Mouse (Mus musculus) hindbrain, embryonic 13.5 days (tissue): ENCODE results near the gene Hfm1. TPM values are rescaled to one million over a fixed set of nuclear protein-coding genes. Genes with fewer than 3 reads are reported as not detected.

Source experiments
- ATAC-seq: fragments of 200-750 bp; cut with Nextera tagmentation; 2 replicates; pipeline ENCODE4 v1.8.0; 2017; ENCODE audit warnings: moderate TSS enrichment; ENCODE audit not compliant: low FRiP score
- H3K27ac ChIP-seq: fragments of 300-500 bp; sonication (generic); 2 replicates; pipeline ENCODE4 v1.5.1; 2015; ENCODE audit warnings: inconsistent platforms, mild to moderate bottlenecking, moderate library complexity
- H3K27me3 ChIP-seq: fragments of 300-500 bp; sonication (generic); 2 replicates; pipeline ENCODE4 v1.6.1; 2015; ENCODE audit warnings: mild to moderate bottlenecking, inconsistent platforms
- H3K36me3 ChIP-seq: fragments of 300-500 bp; sonication (generic); 2 replicates; pipeline ENCODE4 v1.6.1; 2015; ENCODE audit warnings: mild to moderate bottlenecking, inconsistent platforms
- H3K4me1 ChIP-seq: fragments of 300-500 bp; sonication (generic); replicated peaks from 2 replicates; pipeline ENCODE4 v1.6.1; 2015; ENCODE audit warnings: inconsistent platforms
- H3K4me2 ChIP-seq: fragments of 300-500 bp; sonication (generic); 2 replicates; pipeline ENCODE4 v1.6.1; 2015; ENCODE audit warnings: inconsistent platforms, mild to moderate bottlenecking, moderate library complexity
- H3K4me3 ChIP-seq: fragments of 300-500 bp; sonication (generic); 2 replicates; pipeline ENCODE4 v1.5.1; 2015; ENCODE audit warnings: mild to moderate bottlenecking, inconsistent platforms
- H3K9ac ChIP-seq: fragments of 300-500 bp; sonication (generic); 2 replicates; pipeline ENCODE4 v1.6.1; 2015; ENCODE audit warnings: mild to moderate bottlenecking, inconsistent platforms
- H3K9me3 ChIP-seq: fragments of 300-500 bp; sonication (generic); 2 replicates; pipeline ENCODE4 v1.6.1; 2016; ENCODE audit warnings: inconsistent platforms
- WGBS: fragments of 180-500 bp; shearing (Covaris S2); methylation state at CpG from one replicate; pipeline ENCODE4 v1.1.7; 2015; 5-methylcytosine and 5-hydroxymethylcytosine counted together
- polyA plus RNA-seq: library from polyadenylated mRNA; unstranded; fragments of >200 nt; fragmentation: Nextera tagmentation; extraction: Ambion mirVana; gene quantifications from 2 replicates; pipeline ENCODE4 v1.2.1, GENCODE M21; 2015

Hfm1 gene
- polyA plus RNA-seq, 1 experiment from 2014 or later: 5.9 TPM

DNA sequence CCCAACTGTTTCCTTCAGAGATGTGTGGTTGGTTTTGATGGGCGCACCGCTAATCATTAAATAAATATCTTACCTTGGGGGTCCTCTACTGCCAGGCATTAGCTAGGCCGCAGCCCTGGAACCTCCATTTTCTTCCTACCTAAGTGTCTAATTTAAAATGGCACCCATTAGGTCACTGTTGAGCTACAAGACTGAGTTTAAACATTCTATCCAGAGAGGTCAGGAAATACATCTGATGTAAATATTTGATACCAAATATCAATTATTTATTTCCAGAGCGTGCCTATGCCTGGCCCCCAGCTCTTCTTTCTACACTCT, 207 bp upstream of the Hfm1 start:
- H3K9me3 ChIP-seq: no peaks in the 10 kb centered on the region
- peaks cover 3% of the 10 kb centered on the region for H3K4me1 ChIP-seq
- no peak for ATAC-seq
- H3K4me3 ChIP-seq: peak overlapping the region; percentile 54
- peak overlapping the region; percentile 91 for H3K27ac ChIP-seq
- peak overlapping the region; percentile 79 for H3K9ac ChIP-seq
- WGBS: 28% methylated on average over 4 of the region's 4 CpGs
- H3K27me3 ChIP-seq: no peaks in the 10 kb centered on the region
- peaks cover 4% of the 10 kb centered on the region for H3K36me3 ChIP-seq
- peak overlapping the region; percentile 57 for H3K4me2 ChIP-seq

- ATAC-seq: no peak
Observed at GRCm38 (mm10) chr5:106919315-106919714, 6.8 kb downstream of the Hfm1 start.

DNA sequence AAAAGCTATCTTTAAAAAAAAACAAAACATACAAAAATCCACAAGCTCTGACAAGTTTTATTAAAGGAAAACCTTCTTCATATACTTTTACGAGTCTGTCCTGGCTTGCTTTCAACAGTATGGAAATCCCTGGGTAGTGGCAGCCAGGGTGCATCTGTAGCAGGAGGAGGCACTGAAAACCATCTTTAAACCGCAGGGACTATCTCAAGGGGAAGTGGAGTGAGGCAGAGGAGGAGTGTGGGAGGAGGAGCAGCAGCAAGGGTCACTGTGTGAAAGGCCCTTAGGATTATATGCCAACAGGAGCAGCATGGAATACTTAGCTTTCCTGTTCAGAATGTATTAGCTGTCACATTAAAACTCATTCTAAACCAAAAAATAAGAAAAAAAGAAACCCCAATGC, 29.2 kb downstream of the Hfm1 start:
- Histone ChIP-seq H3K36me3 (no peaks in the 10 kb centered on the region), H3K9me3 (no peaks in the 10 kb centered on the region), H3K4me3 (no peak overlapping the region), H3K4me2 (no peak overlapping the region), H3K9ac (no peak overlapping the region), H3K4me1 (no peaks in the 10 kb centered on the region), H3K27ac (no peak overlapping the region), H3K27me3 (no peaks in the 10 kb centered on the region)
- 68% methylated on average over 2 of the region's 2 CpGs for WGBS
- ATAC-seq: no peak

More at GRCm38 (mm10) chr5:106919315-106919714, 6.8 kb downstream of the Hfm1 start:
- no peak overlapping the region for H3K4me3 ChIP-seq
- H3K27ac ChIP-seq: no peak overlapping the region
- H3K27me3 ChIP-seq: no peaks in the 10 kb centered on the region
- H3K9ac ChIP-seq: no peak overlapping the region
- H3K36me3 ChIP-seq: peaks cover 8% of the 10 kb centered on the region
- H3K4me1 ChIP-seq: no peaks in the 10 kb centered on the region
- H3K9me3 ChIP-seq: no peaks in the 10 kb centered on the region
- no peak overlapping the region for H3K4me2 ChIP-seq

DNA sequence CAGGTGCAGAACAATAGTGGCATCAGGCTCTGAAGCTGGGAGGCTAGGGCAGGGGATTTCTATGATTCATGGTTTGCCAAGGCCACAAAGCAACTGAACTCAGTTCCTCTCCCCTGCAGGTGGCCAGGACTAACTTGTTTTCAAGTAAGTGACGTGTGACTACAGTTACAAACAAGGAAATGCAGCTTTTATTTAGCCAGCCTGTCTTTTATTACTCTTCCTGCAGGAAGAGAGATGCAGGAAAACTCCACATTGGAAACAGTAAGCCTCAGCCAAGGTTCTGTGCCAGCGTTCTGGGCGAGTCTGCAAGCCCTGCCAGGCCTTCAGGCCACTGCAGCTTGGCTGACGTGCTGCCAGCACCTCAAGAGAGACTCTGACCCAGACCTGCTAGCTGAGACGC, 34.3 kb downstream of the Hfm1 start:
- Histone ChIP-seq H3K27me3 (no peaks in the 10 kb centered on the region), H3K4me2 (no peak overlapping the region), H3K4me3 (no peak overlapping the region), H3K4me1 (no peaks in the 10 kb centered on the region), H3K36me3 (no peaks in the 10 kb centered on the region), H3K27ac (no peak overlapping the region), H3K9ac (no peak overlapping the region), H3K9me3 (no peaks in the 10 kb centered on the region)
- WGBS: 24% methylated on average over 5 of the region's 5 CpGs
- ATAC-seq: no peak

- Histone ChIP-seq H3K36me3 (no peaks in the 10 kb centered on the region), H3K4me1 (no peaks in the 10 kb centered on the region), H3K9ac (no peak overlapping the region), H3K9me3 (no peaks in the 10 kb centered on the region), H3K4me3 (no peak overlapping the region), H3K27me3 (no peaks in the 10 kb centered on the region), H3K27ac (no peak overlapping the region), H3K4me2 (no peak overlapping the region)
- no peak for ATAC-seq
- WGBS: 72% methylated on average over 1 of the region's 1 CpGs
Observed at GRCm38 (mm10) chr5:106887303-106888071, 38.6 kb downstream of the Hfm1 start.

DNA sequence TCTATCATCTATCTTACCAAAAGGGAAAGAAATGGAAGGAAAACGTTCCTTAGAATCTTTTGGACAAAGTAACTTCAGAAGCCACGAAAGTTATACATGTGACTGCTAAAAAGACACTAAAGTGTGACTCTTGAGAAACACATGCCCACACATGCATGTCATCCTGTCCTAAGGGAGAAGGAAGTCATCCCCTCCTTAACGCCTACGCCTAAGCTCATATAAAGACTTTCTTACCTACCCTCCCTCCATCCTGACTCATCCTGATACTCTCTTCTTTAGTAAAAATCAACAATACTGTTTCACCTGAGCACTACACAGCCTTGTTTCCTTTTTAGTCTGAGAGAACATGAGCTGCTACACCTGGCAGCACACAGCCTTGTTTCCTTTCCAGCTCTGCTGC, 40.6 kb downstream of the Hfm1 start:
- ATAC-seq: no peak
- Histone ChIP-seq H3K36me3 (no peaks in the 10 kb centered on the region), H3K4me1 (no peaks in the 10 kb centered on the region), H3K9ac (no peak overlapping the region), H3K4me3 (no peak overlapping the region), H3K9me3 (no peaks in the 10 kb centered on the region), H3K27me3 (no peaks in the 10 kb centered on the region), H3K4me2 (no peak overlapping the region), H3K27ac (no peak overlapping the region)
- WGBS: 96% methylated on average over 4 of the region's 4 CpGs

GRCm38 (mm10) chr5:106876438-106876837, 49.7 kb downstream of the Hfm1 start:
- H3K9ac ChIP-seq: no peak overlapping the region
- WGBS: 79% methylated on average over 1 of the region's 1 CpGs
- no peaks in the 10 kb centered on the region for H3K4me1 ChIP-seq
- no peaks in the 10 kb centered on the region for H3K27me3 ChIP-seq
- no peaks in the 10 kb centered on the region for H3K36me3 ChIP-seq
- H3K4me3 ChIP-seq: no peak overlapping the region
- H3K27ac ChIP-seq: no peak overlapping the region
- H3K9me3 ChIP-seq: no peaks in the 10 kb centered on the region
- H3K4me2 ChIP-seq: no peak overlapping the region
- ATAC-seq: no peak

DNA sequence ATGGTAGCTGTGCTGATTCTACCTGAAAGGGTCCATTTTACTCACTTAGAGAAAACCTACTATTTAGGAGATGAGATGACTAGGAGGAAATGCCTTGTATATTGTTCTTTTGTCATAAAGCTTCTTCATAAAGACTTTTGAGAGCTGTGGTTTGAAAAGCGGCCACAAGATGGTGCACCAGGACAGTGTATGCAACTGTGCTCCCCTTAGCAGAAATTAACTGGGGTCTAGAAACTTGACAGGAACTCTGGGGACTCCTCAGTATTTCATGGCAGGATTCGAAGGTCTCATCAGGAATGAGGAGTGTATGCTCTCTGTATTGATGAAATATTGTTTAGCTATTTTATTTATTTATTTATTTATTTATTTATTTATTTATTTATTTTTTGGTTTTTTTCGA, 65.7 kb downstream of the Hfm1 start:
- Histone ChIP-seq H3K4me1 (no peaks in the 10 kb centered on the region), H3K9ac (no peak overlapping the region), H3K36me3 (peaks cover 8% of the 10 kb centered on the region), H3K4me2 (no peak overlapping the region), H3K9me3 (no peaks in the 10 kb centered on the region), H3K4me3 (no peak overlapping the region), H3K27ac (no peak overlapping the region), H3K27me3 (no peaks in the 10 kb centered on the region)
- WGBS: 39% methylated on average over 3 of the region's 3 CpGs
- no peak for ATAC-seq

- no peaks in the 10 kb centered on the region for H3K4me1 ChIP-seq
- no peak overlapping the region for H3K4me3 ChIP-seq
- 91% methylated on average over 3 of the region's 3 CpGs for WGBS
- no peak overlapping the region for H3K9ac ChIP-seq
- peaks cover 12% of the 10 kb centered on the region for H3K36me3 ChIP-seq
- H3K27ac ChIP-seq: no peak overlapping the region
- ATAC-seq: no peak
- no peak overlapping the region for H3K4me2 ChIP-seq
- no peaks in the 10 kb centered on the region for H3K27me3 ChIP-seq
- no peaks in the 10 kb centered on the region for H3K9me3 ChIP-seq
Observed at GRCm38 (mm10) chr5:106853284-106853683, 72.8 kb downstream of the Hfm1 start.

DNA sequence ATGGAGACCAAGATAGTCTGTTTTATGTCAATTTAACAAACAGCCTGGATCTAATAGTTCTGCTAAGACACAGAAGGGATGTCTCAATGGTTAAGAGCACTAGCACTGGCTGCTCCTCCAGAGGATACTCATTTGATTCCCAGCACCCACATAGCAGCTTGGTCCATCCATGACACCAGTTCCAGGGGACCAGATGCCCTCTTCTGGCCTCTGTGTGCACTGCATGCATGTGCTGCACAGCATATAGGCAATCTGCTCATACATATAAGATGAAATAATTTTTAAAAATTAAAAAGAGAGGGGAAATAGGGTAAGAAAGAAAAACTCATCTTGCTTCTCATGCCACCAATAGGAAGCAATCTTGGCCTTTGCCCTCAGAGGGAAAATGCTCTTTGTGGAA, 79.1 kb downstream of the Hfm1 start:
- no peaks in the 10 kb centered on the region for H3K27me3 ChIP-seq
- no peaks in the 10 kb centered on the region for H3K9me3 ChIP-seq
- no peaks in the 10 kb centered on the region for H3K4me1 ChIP-seq
- H3K4me2 ChIP-seq: no peak overlapping the region
- H3K27ac ChIP-seq: no peak overlapping the region
- no peak overlapping the region for H3K9ac ChIP-seq
- 0 out of 2 replicates have a peak, but pooled peaks cover 2% of the 10 kb centered on the region for H3K36me3 ChIP-seq
- no peak for ATAC-seq
- H3K4me3 ChIP-seq: no peak overlapping the region

DNA sequence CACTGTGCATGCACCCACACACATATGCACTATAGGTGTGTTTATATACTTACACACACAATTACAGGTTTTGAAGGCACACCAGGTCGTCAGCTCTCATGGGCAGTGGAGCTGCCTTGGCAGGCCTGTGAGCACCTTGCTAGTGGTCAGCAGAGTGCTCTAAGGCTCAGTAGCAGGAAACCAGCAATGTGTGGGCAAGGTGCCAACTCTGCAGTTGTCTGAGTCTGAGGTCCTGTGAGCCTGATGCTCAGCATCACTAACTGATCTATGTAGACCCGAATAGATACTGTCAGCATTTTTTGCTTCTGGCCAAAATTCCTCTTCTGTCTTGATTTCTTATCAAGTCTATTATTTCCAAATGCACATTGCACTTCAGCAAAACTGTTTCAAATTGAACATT, 82.2 kb downstream of the Hfm1 start:
- Histone ChIP-seq H3K4me1 (no peaks in the 10 kb centered on the region), H3K4me2 (no peak overlapping the region), H3K27ac (no peak overlapping the region), H3K4me3 (no peak overlapping the region), H3K27me3 (no peaks in the 10 kb centered on the region), H3K36me3 (0 out of 2 replicates have a peak, but pooled peaks cover 2% of the 10 kb centered on the region), H3K9me3 (no peaks in the 10 kb centered on the region), H3K9ac (no peak overlapping the region)
- ATAC-seq: no peak
- WGBS: 84% methylated on average over 2 of the region's 2 CpGs

- Histone ChIP-seq H3K9ac (no peak overlapping the region), H3K27me3 (no peaks in the 10 kb centered on the region), H3K4me2 (no peak overlapping the region), H3K36me3 (no peaks in the 10 kb centered on the region), H3K4me1 (peaks cover 3% of the 10 kb centered on the region), H3K9me3 (no peaks in the 10 kb centered on the region), H3K4me3 (no peak overlapping the region), H3K27ac (no peak overlapping the region)
- 21% methylated on average over 7 of the region's 7 CpGs for WGBS
- ATAC-seq: no peak
Observed at GRCm38 (mm10) chr5:106833025-106833424, 93.1 kb downstream of the Hfm1 start.

DNA sequence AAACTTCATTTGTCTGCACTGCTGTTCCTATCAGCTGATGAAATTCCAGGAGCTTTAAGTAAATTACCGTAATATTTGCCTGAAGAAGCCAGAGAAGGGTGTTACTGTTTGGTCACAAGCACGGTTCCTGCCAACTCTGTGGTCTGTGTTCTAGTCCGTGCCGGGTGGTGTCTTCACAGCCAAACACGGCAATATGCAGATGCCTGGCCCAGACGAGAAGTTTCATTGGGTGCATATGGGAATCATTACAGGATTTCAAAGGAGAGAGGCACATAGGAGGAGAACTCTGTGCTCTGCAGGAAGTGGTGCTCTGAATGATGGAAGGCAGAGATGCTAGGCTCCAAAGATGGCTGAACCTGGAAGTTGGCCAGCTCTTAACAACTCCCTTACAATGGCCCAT, 94.7 kb downstream of the Hfm1 start:
- WGBS: 83% methylated on average over 6 of the region's 6 CpGs
- Histone ChIP-seq H3K36me3 (no peaks in the 10 kb centered on the region), H3K4me3 (no peak overlapping the region), H3K27ac (no peak overlapping the region), H3K27me3 (no peaks in the 10 kb centered on the region), H3K4me2 (no peak overlapping the region), H3K9me3 (no peaks in the 10 kb centered on the region), H3K9ac (no peak overlapping the region), H3K4me1 (peaks cover 3% of the 10 kb centered on the region)
- ATAC-seq: no peak
